Mouse (Mus musculus): Measurements from ENCODE around the gene Mast2. TPM values are rescaled to one million over a fixed set of nuclear protein-coding genes. Genes with fewer than 3 reads are reported as not detected.

Mast2 gene
- total and polyA plus RNA-seq, 2 experiments from 2014 or later: 36.2 to 95.1 TPM

- H3K9ac ChIP-seq: no peak overlapping the region
- 54% methylated on average over 3 of the region's 3 CpGs for WGBS
- H3K9me3 ChIP-seq (ENCODE audit: low read length): no peaks in the 10 kb centered on the region
- DNase-seq: no peak
- H3K27ac ChIP-seq (ENCODE audit: low read depth, low read length): no peak overlapping the region
- H3K4me2 ChIP-seq (ENCODE audit: low read depth): no peak overlapping the region
- no peaks in the 10 kb centered on the region for H3K4me1 ChIP-seq (ENCODE audit: insufficient read depth)
- ATAC-seq: no peak
- no peaks in the 10 kb centered on the region for H3K27me3 ChIP-seq (ENCODE audit: insufficient read depth, low read length)
- peaks cover 41% of the 10 kb centered on the region for H3K36me3 ChIP-seq (ENCODE audit: insufficient read depth)
- H3K4me3 ChIP-seq (ENCODE audit: low read depth, low read length): no peak overlapping the region
- TF ChIP-seq CTCF (IDR thresholded peaks at IDR 0.05; ENCODE audit: low read depth): no peak
Observed at GRCm38 (mm10) chr4:116329256-116329655, 134.7 kb downstream of the Mast2 start.

GRCm38 (mm10) chr4:116322127-116322526 lies 141.9 kb downstream of the Mast2 start:
- Histone ChIP-seq H3K9me3 (ENCODE audit: low read length) (no peaks in the 10 kb centered on the region), H3K4me3 (ENCODE audit: low read depth, low read length) (no peak overlapping the region), H3K27ac (ENCODE audit: low read depth, low read length) (no peak overlapping the region), H3K4me2 (ENCODE audit: low read depth) (no peak overlapping the region), H3K4me1 (ENCODE audit: insufficient read depth) (no peaks in the 10 kb centered on the region), H3K9ac (no peak overlapping the region), H3K36me3 (ENCODE audit: insufficient read depth) (peaks cover 85% of the 10 kb centered on the region), H3K27me3 (ENCODE audit: insufficient read depth, low read length) (no peaks in the 10 kb centered on the region)
- DNase-seq (no peak), ATAC-seq (no peak)
- TF ChIP-seq CTCF (IDR thresholded peaks at IDR 0.05; ENCODE audit: low read depth): no peak
- WGBS: 89% methylated on average over 6 of the region's 6 CpGs

GRCm38 (mm10) chr4:116317575-116317974 lies 146.4 kb downstream of the Mast2 start:
- 91% methylated on average over 4 of the region's 4 CpGs for WGBS
- peaks cover 99% of the 10 kb centered on the region for H3K36me3 ChIP-seq (ENCODE audit: insufficient read depth)

GRCm38 (mm10) chr4:116304551-116304950 lies 159.4 kb downstream of the Mast2 start:
- TF ChIP-seq CTCF (IDR thresholded peaks at IDR 0.05; ENCODE audit: low read depth): no peak
- WGBS: 17% methylated on average over 1 of the region's 1 CpGs

More at GRCm38 (mm10) chr4:116317575-116317974, 146.4 kb downstream of the Mast2 start:
- no peak for ATAC-seq
- DNase-seq: no peak
- Histone ChIP-seq H3K27ac (ENCODE audit: low read depth, low read length) (no peak overlapping the region), H3K4me2 (ENCODE audit: low read depth) (no peak overlapping the region), H3K4me3 (ENCODE audit: low read depth, low read length) (no peak overlapping the region), H3K4me1 (ENCODE audit: insufficient read depth) (no peaks in the 10 kb centered on the region), H3K9ac (no peak overlapping the region), H3K27me3 (ENCODE audit: insufficient read depth, low read length) (no peaks in the 10 kb centered on the region), H3K9me3 (ENCODE audit: low read length) (no peaks in the 10 kb centered on the region)
- TF ChIP-seq CTCF (IDR thresholded peaks at IDR 0.05; ENCODE audit: low read depth): no peak

GRCm38 (mm10) chr4:116300878-116301355 lies 163.1 kb downstream of the Mast2 start:
- no peak overlapping the region for H3K9ac ChIP-seq
- ATAC-seq: no peak
- H3K36me3 ChIP-seq (ENCODE audit: insufficient read depth): peaks cover 28% of the 10 kb centered on the region
- WGBS: 66% methylated on average over 4 of the region's 4 CpGs
- no peak overlapping the region for H3K4me2 ChIP-seq (ENCODE audit: low read depth)
- no peak for TF ChIP-seq CTCF (IDR thresholded peaks at IDR 0.05; ENCODE audit: low read depth)
- no peak overlapping the region for H3K4me3 ChIP-seq (ENCODE audit: low read depth, low read length)
- H3K4me1 ChIP-seq (ENCODE audit: insufficient read depth): no peaks in the 10 kb centered on the region
- no peaks in the 10 kb centered on the region for H3K27me3 ChIP-seq (ENCODE audit: insufficient read depth, low read length)
- H3K27ac ChIP-seq (ENCODE audit: low read depth, low read length): no peak overlapping the region
- DNase-seq: no peak
- no peaks in the 10 kb centered on the region for H3K9me3 ChIP-seq (ENCODE audit: low read length)

More at GRCm38 (mm10) chr4:116304551-116304950, 159.4 kb downstream of the Mast2 start:
- no peak overlapping the region for H3K27ac ChIP-seq (ENCODE audit: low read depth, low read length)
- no peaks in the 10 kb centered on the region for H3K9me3 ChIP-seq (ENCODE audit: low read length)
- H3K27me3 ChIP-seq (ENCODE audit: insufficient read depth, low read length): no peaks in the 10 kb centered on the region
- H3K36me3 ChIP-seq (ENCODE audit: insufficient read depth): peaks cover 57% of the 10 kb centered on the region
- H3K9ac ChIP-seq: no peak overlapping the region
- no peak overlapping the region for H3K4me2 ChIP-seq (ENCODE audit: low read depth)
- no peaks in the 10 kb centered on the region for H3K4me1 ChIP-seq (ENCODE audit: insufficient read depth)
- DNase-seq: no peak
- H3K4me3 ChIP-seq (ENCODE audit: low read depth, low read length): no peak overlapping the region
- ATAC-seq: peak; percentile 26; the same call in 1 of the 2 replicates

GRCm38 (mm10) chr4:116293296-116293695 lies 170.7 kb downstream of the Mast2 start:
- H3K4me2 ChIP-seq (ENCODE audit: low read depth): no peak overlapping the region
- H3K4me3 ChIP-seq (ENCODE audit: low read depth, low read length): no peak overlapping the region
- H3K27ac ChIP-seq (ENCODE audit: low read depth, low read length): no peak overlapping the region
- WGBS: 89% methylated on average over 12 of the region's 12 CpGs
- no peak for TF ChIP-seq CTCF (IDR thresholded peaks at IDR 0.05; ENCODE audit: low read depth)
- no peaks in the 10 kb centered on the region for H3K9me3 ChIP-seq (ENCODE audit: low read length)
- H3K9ac ChIP-seq: no peak overlapping the region
- H3K4me1 ChIP-seq (ENCODE audit: insufficient read depth): no peaks in the 10 kb centered on the region
- DNase-seq (no peak), ATAC-seq (no peak)
- H3K27me3 ChIP-seq (ENCODE audit: insufficient read depth, low read length): no peaks in the 10 kb centered on the region
- peaks cover 39% of the 10 kb centered on the region for H3K36me3 ChIP-seq (ENCODE audit: insufficient read depth)

GRCm38 (mm10) chr4:116291561-116291960 lies 172.4 kb downstream of the Mast2 start:
- no peak for DNase-seq

More at GRCm38 (mm10) chr4:116291561-116291960, 172.4 kb downstream of the Mast2 start:
- H3K36me3 ChIP-seq (ENCODE audit: insufficient read depth): peaks cover 45% of the 10 kb centered on the region
- no peaks in the 10 kb centered on the region for H3K27me3 ChIP-seq (ENCODE audit: insufficient read depth, low read length)
- H3K4me3 ChIP-seq (ENCODE audit: low read depth, low read length): no peak overlapping the region
- 89% methylated on average over 6 of the region's 6 CpGs for WGBS
- H3K27ac ChIP-seq (ENCODE audit: low read depth, low read length): no peak overlapping the region
- H3K9ac ChIP-seq: no peak overlapping the region
- no peaks in the 10 kb centered on the region for H3K4me1 ChIP-seq (ENCODE audit: insufficient read depth)
- H3K9me3 ChIP-seq (ENCODE audit: low read length): no peaks in the 10 kb centered on the region
- H3K4me2 ChIP-seq (ENCODE audit: low read depth): no peak overlapping the region
- TF ChIP-seq CTCF (IDR thresholded peaks at IDR 0.05; ENCODE audit: low read depth): no peak
- no peak for ATAC-seq

Measured in forebrain, postnatal 0 days (tissue).